Mouse (Mus musculus) limb, embryonic 15.5 days (tissue): ENCODE results near the gene Crlf2. TPM values are rescaled to one million over a fixed set of nuclear protein-coding genes. Genes with fewer than 3 reads are reported as not detected.

ENCODE experiments used
- ATAC-seq: fragments of 200-750 bp; cut with Nextera tagmentation; 2 replicates; pipeline ENCODE4 v1.8.0; 2017; ENCODE audit warnings: low read depth, moderate TSS enrichment; ENCODE audit not compliant: insufficient number of reproducible peaks, low FRiP score, low TSS enrichment
- H3K27ac ChIP-seq: fragments of 300-500 bp; sonication (generic); 2 replicates; pipeline ENCODE4 v1.5.1; 2015; ENCODE audit warnings: moderate library complexity, mild to moderate bottlenecking, inconsistent platforms
- H3K27me3 ChIP-seq: fragments of 300-500 bp; sonication (generic); 2 replicates; pipeline ENCODE4 v1.6.1; 2015; ENCODE audit warnings: inconsistent platforms
- H3K36me3 ChIP-seq: fragments of 300-500 bp; sonication (generic); 2 replicates; pipeline ENCODE4 v1.6.1; 2015; ENCODE audit warnings: inconsistent platforms
- H3K4me1 ChIP-seq: fragments of 300-500 bp; sonication (generic); 2 replicates; pipeline ENCODE4 v1.6.1; 2015; ENCODE audit warnings: inconsistent platforms
- H3K4me2 ChIP-seq: fragments of 300-500 bp; sonication (generic); 2 replicates; pipeline ENCODE4 v1.6.1; 2015; ENCODE audit warnings: mild to moderate bottlenecking, inconsistent platforms
- H3K4me3 ChIP-seq: fragments of 300-500 bp; sonication (generic); 2 replicates; pipeline ENCODE4 v1.5.1; 2015; ENCODE audit warnings: mild to moderate bottlenecking, inconsistent platforms
- H3K9ac ChIP-seq: fragments of 300-500 bp; sonication (generic); 2 replicates; pipeline ENCODE4 v1.6.1; 2015; ENCODE audit warnings: inconsistent platforms
- H3K9me3 ChIP-seq: fragments of 300-500 bp; sonication (generic); 2 replicates; pipeline ENCODE4 v1.6.1; 2016; ENCODE audit warnings: inconsistent platforms
- WGBS: fragments of 180-500 bp; shearing (Covaris S2); methylation state at CpG from one replicate; pipeline ENCODE4 v1.1.7; 2015; 5-methylcytosine and 5-hydroxymethylcytosine counted together
- polyA plus RNA-seq: library from polyadenylated mRNA; unstranded; fragments of >200 nt; fragmentation: Nextera tagmentation; extraction: Ambion mirVana; gene quantifications from 2 replicates; pipeline ENCODE4 v1.2.1, GENCODE M21; 2015

Gene Crlf2
- polyA plus RNA-seq, 1 experiment from 2014 or later = 13.9 TPM

DNA sequence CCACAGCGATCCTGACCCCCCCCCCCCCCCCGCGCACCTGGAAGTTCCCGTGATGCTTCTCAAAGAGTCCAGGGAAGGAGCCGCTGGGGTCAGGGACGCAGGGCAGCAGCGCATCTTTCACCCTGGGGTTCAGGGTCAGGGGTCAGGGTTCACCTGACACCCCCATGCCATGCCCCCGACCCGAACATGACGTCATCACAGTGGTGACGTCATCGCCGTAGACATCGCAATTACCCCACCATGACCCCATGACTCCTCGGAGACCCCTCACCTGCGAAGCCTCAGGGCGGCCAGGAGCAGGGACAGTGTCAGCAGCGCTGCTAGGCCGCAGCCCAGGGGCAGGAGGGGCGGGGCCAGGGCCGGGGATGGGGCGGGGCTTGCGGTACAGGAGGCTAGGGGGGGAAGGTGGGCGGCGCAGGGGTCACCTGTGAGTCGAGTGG lies 3.5 kb downstream of the Crlf2 start:
- no peak overlapping the region for H3K27ac ChIP-seq
- peaks cover 3% of the 10 kb centered on the region; the same call in 1 of the 2 replicates for H3K4me1 ChIP-seq
- 83% methylated on average over 25 of the region's 26 CpGs for WGBS
- no peak overlapping the region for H3K4me3 ChIP-seq
- H3K36me3 ChIP-seq = peaks cover 22% of the 10 kb centered on the region
- H3K9me3 ChIP-seq = peaks cover 26% of the 10 kb centered on the region
- H3K9ac ChIP-seq = no peak overlapping the region
- no peak overlapping the region for H3K4me2 ChIP-seq
- no peaks in the 10 kb centered on the region for H3K27me3 ChIP-seq
- ATAC-seq = no peak

GRCm38 (mm10) chr5:109554091-109555050 lies 4.4 kb downstream of the Crlf2 start:
- Histone ChIP-seq H3K27me3 (no peaks in the 10 kb centered on the region), H3K9me3 (peaks cover 26% of the 10 kb centered on the region), H3K36me3 (peaks cover 22% of the 10 kb centered on the region), H3K27ac (no peak overlapping the region), H3K4me2 (no peak overlapping the region), H3K9ac (no peak overlapping the region), H3K4me3 (no peak overlapping the region), H3K4me1 (peaks cover 3% of the 10 kb centered on the region; the same call in 1 of the 2 replicates)
- 86% methylated on average over 30 of the region's 30 CpGs for WGBS
- no peak for ATAC-seq

DNA sequence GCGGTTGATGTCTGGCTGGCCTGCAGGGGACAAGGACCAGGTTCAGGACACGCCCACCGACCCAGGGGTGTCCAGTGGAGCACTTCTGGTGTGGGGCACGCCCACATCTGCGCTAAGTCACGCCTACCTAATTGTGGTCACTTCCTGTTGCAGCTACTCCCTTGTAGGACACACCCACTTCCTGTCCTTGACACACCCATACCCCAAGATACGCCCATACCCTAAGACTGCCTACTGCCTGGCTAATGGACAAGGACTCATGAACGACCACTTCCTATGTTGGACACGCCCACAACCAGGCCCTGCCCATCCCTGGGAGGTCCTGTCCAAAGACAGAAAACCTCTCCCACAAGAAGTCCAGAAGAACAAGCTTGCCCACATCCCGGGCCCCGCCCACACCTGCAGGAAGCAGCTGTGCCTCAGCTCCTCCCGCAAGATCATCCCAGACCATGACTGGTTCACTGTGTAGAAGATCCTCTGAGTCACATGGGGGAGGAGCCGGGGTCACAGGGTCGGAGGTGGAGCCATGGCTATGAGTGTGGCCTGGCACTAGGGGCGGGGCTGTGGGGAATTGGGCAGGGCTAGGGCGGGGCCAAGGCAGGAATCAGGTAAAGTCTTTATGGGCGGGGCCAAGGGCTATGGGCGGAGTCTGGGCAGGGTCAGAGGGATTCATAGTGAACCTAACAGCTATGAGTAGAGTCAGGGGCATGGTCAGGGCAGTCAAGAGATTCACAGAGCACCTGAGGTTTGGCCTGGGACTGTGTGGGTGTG lies 5.4 kb downstream of the Crlf2 start:
- Histone ChIP-seq H3K4me3 (no peak overlapping the region), H3K36me3 (peaks cover 22% of the 10 kb centered on the region), H3K27ac (no peak overlapping the region), H3K27me3 (no peaks in the 10 kb centered on the region), H3K9ac (no peak overlapping the region), H3K9me3 (peaks cover 26% of the 10 kb centered on the region), H3K4me1 (peaks cover 3% of the 10 kb centered on the region; the same call in 1 of the 2 replicates), H3K4me2 (no peak overlapping the region)
- 69% methylated on average over 18 of the region's 18 CpGs for WGBS
- no peak for ATAC-seq

GRCm38 (mm10) chr5:109552541-109552940 lies 6.3 kb downstream of the Crlf2 start:
- Histone ChIP-seq H3K4me1 (peaks cover 3% of the 10 kb centered on the region; the same call in 1 of the 2 replicates), H3K9me3 (peaks cover 26% of the 10 kb centered on the region), H3K4me2 (no peak overlapping the region), H3K9ac (no peak overlapping the region), H3K36me3 (peaks cover 22% of the 10 kb centered on the region), H3K27ac (no peak overlapping the region), H3K27me3 (no peaks in the 10 kb centered on the region), H3K4me3 (no peak overlapping the region)
- 89% methylated on average over 14 of the region's 15 CpGs for WGBS
- ATAC-seq = no peak

- WGBS = 85% methylated on average over 10 of the region's 13 CpGs
- H3K36me3 ChIP-seq = peaks cover 22% of the 10 kb centered on the region
- H3K4me2 ChIP-seq = no peak overlapping the region
- H3K27me3 ChIP-seq = no peaks in the 10 kb centered on the region
- peaks cover 26% of the 10 kb centered on the region for H3K9me3 ChIP-seq
- no peak overlapping the region for H3K27ac ChIP-seq
- H3K4me3 ChIP-seq = no peak overlapping the region
- H3K4me1 ChIP-seq = peaks cover 3% of the 10 kb centered on the region; the same call in 1 of the 2 replicates
- ATAC-seq = no peak
- H3K9ac ChIP-seq = no peak overlapping the region
These were observed 6.7 kb downstream of the Crlf2 start for GRCm38 (mm10) chr5:109552116-109552515.

DNA sequence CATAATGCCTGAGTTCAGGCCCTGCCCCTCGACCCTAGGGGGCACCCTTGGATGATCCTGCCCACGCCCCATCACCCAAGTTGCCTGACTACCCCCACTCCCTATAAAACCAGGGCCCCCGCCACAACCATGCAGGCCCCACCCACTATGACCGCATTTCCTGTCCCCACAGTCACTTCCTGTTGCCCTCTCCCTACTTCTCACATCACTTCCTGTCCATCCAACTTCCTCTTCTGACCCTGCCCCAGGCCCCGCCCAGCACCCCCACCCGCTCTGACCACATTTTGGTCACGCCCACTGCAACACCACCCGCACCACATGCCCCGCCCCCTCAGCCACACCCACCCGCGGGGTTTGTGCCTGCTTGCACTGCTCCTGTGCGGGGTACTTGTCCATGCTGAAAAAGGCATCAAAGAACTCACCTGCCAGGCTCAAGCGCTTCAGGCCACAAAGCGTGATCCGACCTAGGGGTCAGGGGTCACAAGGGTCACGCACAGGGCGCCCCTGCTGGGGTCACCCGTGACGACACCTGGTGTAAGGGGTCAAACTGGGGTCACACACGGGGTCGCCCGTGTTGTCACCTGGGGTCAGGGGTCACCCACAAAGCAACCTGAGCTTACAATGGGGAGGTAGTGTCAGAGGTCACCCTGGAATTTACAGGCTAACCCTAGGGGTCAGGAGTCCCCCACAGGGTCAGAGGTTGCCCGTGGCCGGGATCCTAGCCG lies 7.6 kb downstream of the Crlf2 start:
- Histone ChIP-seq H3K36me3 (peaks cover 21% of the 10 kb centered on the region), H3K27me3 (no peaks in the 10 kb centered on the region), H3K9me3 (peaks cover 24% of the 10 kb centered on the region), H3K4me3 (no peak overlapping the region), H3K27ac (no peak overlapping the region), H3K4me2 (no peak overlapping the region), H3K9ac (no peak overlapping the region), H3K4me1 (no peaks in the 10 kb centered on the region)
- 93% methylated on average over 25 of the region's 25 CpGs for WGBS
- no peak for ATAC-seq

GRCm38 (mm10) chr5:109550225-109550935 lies 8.4 kb downstream of the Crlf2 start:
- Histone ChIP-seq H3K4me3 (no peak overlapping the region), H3K4me2 (no peak overlapping the region), H3K9me3 (peaks cover 15% of the 10 kb centered on the region), H3K4me1 (no peaks in the 10 kb centered on the region), H3K36me3 (peaks cover 13% of the 10 kb centered on the region), H3K27ac (no peak overlapping the region), H3K9ac (no peak overlapping the region), H3K27me3 (no peaks in the 10 kb centered on the region)
- 0 out of 2 replicates have a peak, but pooled peaks have one; percentile 1 for ATAC-seq
- WGBS = 88% methylated on average over 34 of the region's 36 CpGs

GRCm38 (mm10) chr5:109548712-109549111 lies 10.1 kb downstream of the Crlf2 start:
- H3K36me3 ChIP-seq = no peaks in the 10 kb centered on the region
- no peak overlapping the region for H3K4me2 ChIP-seq
- H3K27me3 ChIP-seq = no peaks in the 10 kb centered on the region
- peaks cover 5% of the 10 kb centered on the region for H3K9me3 ChIP-seq
- ATAC-seq = no peak
- H3K4me3 ChIP-seq = no peak overlapping the region
- 63% methylated on average over 9 of the region's 9 CpGs for WGBS
- no peak overlapping the region for H3K27ac ChIP-seq
- no peak overlapping the region for H3K9ac ChIP-seq
- H3K4me1 ChIP-seq = no peaks in the 10 kb centered on the region

DNA sequence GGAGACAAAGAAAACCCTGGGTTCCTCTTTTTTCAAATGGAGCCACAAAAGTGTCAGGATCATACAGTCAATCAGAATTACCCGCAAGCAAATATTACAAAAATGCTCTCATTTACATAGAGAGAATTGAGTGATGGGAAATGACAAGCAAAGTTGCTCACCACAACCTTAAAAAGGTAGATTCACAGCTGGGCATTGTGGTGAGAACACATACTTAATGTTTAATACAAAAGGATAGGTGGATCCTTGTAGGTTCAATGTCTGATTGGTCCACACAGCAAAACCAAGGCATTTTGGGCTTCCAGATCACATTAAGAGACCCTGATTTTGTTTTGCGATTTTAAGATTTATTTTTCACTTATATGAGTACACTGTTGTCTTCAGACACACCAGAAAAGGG lies 11.7 kb downstream of the Crlf2 start:
- Histone ChIP-seq H3K4me2 (no peak overlapping the region), H3K36me3 (no peaks in the 10 kb centered on the region), H3K27ac (no peak overlapping the region), H3K27me3 (no peaks in the 10 kb centered on the region), H3K9me3 (no peaks in the 10 kb centered on the region; the same call in 1 of the 2 replicates), H3K4me3 (no peak overlapping the region), H3K9ac (no peak overlapping the region), H3K4me1 (no peaks in the 10 kb centered on the region)
- 62% methylated on average over 2 of the region's 2 CpGs for WGBS
- no peak for ATAC-seq

GRCm38 (mm10) chr5:109509679-109510078 lies 49.1 kb downstream of the Crlf2 start:
- no peak overlapping the region for H3K4me2 ChIP-seq
- H3K9me3 ChIP-seq = no peaks in the 10 kb centered on the region
- H3K27me3 ChIP-seq = no peaks in the 10 kb centered on the region
- no peak overlapping the region for H3K9ac ChIP-seq
- no peak overlapping the region for H3K27ac ChIP-seq
- H3K4me1 ChIP-seq = no peaks in the 10 kb centered on the region
- H3K36me3 ChIP-seq = no peaks in the 10 kb centered on the region
- no peak for ATAC-seq
- no peak overlapping the region for H3K4me3 ChIP-seq

GRCm38 (mm10) chr5:109506729-109507128 lies 52.1 kb downstream of the Crlf2 start:
- 4% methylated on average over 1 of the region's 1 CpGs for WGBS
- ATAC-seq = no peak

More at GRCm38 (mm10) chr5:109506729-109507128, 52.1 kb downstream of the Crlf2 start:
- Histone ChIP-seq H3K4me2 (no peak overlapping the region), H3K27ac (no peak overlapping the region), H3K9ac (no peak overlapping the region), H3K9me3 (no peaks in the 10 kb centered on the region), H3K4me1 (no peaks in the 10 kb centered on the region), H3K27me3 (no peaks in the 10 kb centered on the region), H3K4me3 (no peak overlapping the region), H3K36me3 (no peaks in the 10 kb centered on the region)
